ENCODE assay signal across 11 mouse cellular contexts in genomic region chr1:136706509-136706908, GRCm38 (mm10).
A peak's percentile ranks its signal among the peaks of the same experiment; 100 is the strongest.
DNase-seq lines count a peak whose midpoint lies in the region; ATAC-seq and TF ChIP-seq lines count a peak whose summit lies in the region.
"Had no signal": no experiment of that assay in that cellular context is flagged by ENCODE, and none has a peak within 500 bp of the region (broad histone marks: within the 10 kb centered on the region; RNA-seq: fewer than 3 reads in every experiment).

No protein-coding gene starts in this region.

- H3K9me3 ChIP-seq in forebrain, embryonic 13.5 days (replicated peaks): no peaks in the 10 kb centered on the region
- no peaks in the 10 kb centered on the region for H3K9me3 ChIP-seq in forebrain, embryonic 10.5 days
- H3K9me3 ChIP-seq in MEL (replicated peaks; ENCODE audit: insufficient read depth, low read length): no peaks in the 10 kb centered on the region
- H3K9me3 ChIP-seq in hindbrain, embryonic 14.5 days (ENCODE audit: control insufficient read depth, low read length): no peaks in the 10 kb centered on the region
- no peaks in the 10 kb centered on the region for H3K9me3 ChIP-seq in neural tube, embryonic 12.5 days

- peak; percentile 78; the same call in 1 of the 2 replicates for ATAC-seq in forebrain, embryonic 13.5 days
- ATAC-seq in hindbrain, embryonic 14.5 days (ENCODE audit: low FRiP score): peak; percentile 65; the same call in 1 of the 2 replicates
- peak; percentile 33; the same call in 1 of the 2 replicates for ATAC-seq in neural tube, embryonic 12.5 days (ENCODE audit: low FRiP score, low read depth)

- no peaks in the 10 kb centered on the region for H3K79me2 ChIP-seq in MEL (ENCODE audit: control insufficient read depth, insufficient read depth, low read length, poor library complexity)

- DNase-seq in forebrain, embryonic 10.5 days (ENCODE audit: extremely low spot score, low spot score): no peak
- peak; percentile 83 for DNase-seq in MEL (ENCODE audit: low read depth, low spot score)
- DNase-seq in hindbrain, embryonic 14.5 days (ENCODE audit: low spot score): peak; percentile 68
- no peak for DNase-seq in retina, embryonic 14.5 days (ENCODE audit: low spot score)
- DNase-seq in spleen, adult 12 weeks (ENCODE audit: low spot score): no peak
- DNase-seq in spleen, postnatal 36 days (ENCODE audit: low spot score in 2 of 2): no peak
- DNase-seq: kidney, postnatal 10 days; lung, embryonic 14.5 days; thymus, postnatal 36 days had no signal

- WGBS in forebrain, embryonic 13.5 days: 47% methylated on average over 8 of the region's 8 CpGs
- WGBS in forebrain, embryonic 10.5 days: 80% methylated on average over 8 of the region's 8 CpGs
- WGBS in hindbrain, embryonic 14.5 days: 34% methylated on average over 8 of the region's 8 CpGs
- 50% methylated on average over 8 of the region's 8 CpGs for WGBS in neural tube, embryonic 12.5 days

- TF ChIP-seq EP300 in MEL (IDR thresholded peaks at IDR 0.05; ENCODE audit: low read depth in 1 of 2, low read length in 2 of 2): no peak; a peak in 1 of 4 replicates

- no peaks in the 10 kb centered on the region for H3K36me3 ChIP-seq in forebrain, embryonic 13.5 days (ENCODE audit: poor library complexity, severe bottlenecking)
- H3K36me3 ChIP-seq in forebrain, embryonic 10.5 days (replicated peaks): no peaks in the 10 kb centered on the region
- no peaks in the 10 kb centered on the region; a peak in 2 of 4 replicates for H3K36me3 ChIP-seq in MEL (ENCODE audit: control insufficient read depth in 1 of 2, insufficient read depth in 2 of 2, low read length in 2 of 2)
- H3K36me3 ChIP-seq in hindbrain, embryonic 14.5 days (replicated peaks; ENCODE audit: control insufficient read depth, insufficient read depth): no peaks in the 10 kb centered on the region
- no peaks in the 10 kb centered on the region for H3K36me3 ChIP-seq in neural tube, embryonic 12.5 days

- no peak for TF ChIP-seq POLR2A in MEL (IDR thresholded peaks at IDR 0.05; ENCODE audit: control insufficient read depth in 1 of 2, insufficient read depth in 1 of 2, low read depth in 1 of 2, low read length in 2 of 2, poor library complexity in 1 of 2)

- H3K27me3 ChIP-seq in forebrain, embryonic 13.5 days: no peaks in the 10 kb centered on the region
- no peaks in the 10 kb centered on the region for H3K27me3 ChIP-seq in forebrain, embryonic 10.5 days (ENCODE audit: poor library complexity, severe bottlenecking)
- no peaks in the 10 kb centered on the region for H3K27me3 ChIP-seq in MEL (ENCODE audit: control insufficient read depth in 1 of 2, insufficient read depth in 2 of 2, low read length in 2 of 2)
- H3K27me3 ChIP-seq in hindbrain, embryonic 14.5 days (ENCODE audit: control insufficient read depth, insufficient read depth, low read length): no peaks in the 10 kb centered on the region
- H3K27me3 ChIP-seq in neural tube, embryonic 12.5 days (replicated peaks): no peaks in the 10 kb centered on the region

- no peak overlapping the region for H3K4me3 ChIP-seq in forebrain, embryonic 13.5 days
- no peak overlapping the region for H3K4me3 ChIP-seq in forebrain, embryonic 10.5 days
- peak overlapping the region; percentile 41 to 56 for H3K4me3 ChIP-seq in MEL (ENCODE audit: control insufficient read depth in 1 of 2, insufficient read depth in 1 of 2, low read depth in 2 of 2, low read length in 2 of 2)
- no peak overlapping the region for H3K4me3 ChIP-seq in hindbrain, embryonic 14.5 days (replicated peaks; ENCODE audit: low read length)
- no peak overlapping the region for H3K4me3 ChIP-seq in neural tube, embryonic 12.5 days

- no peak overlapping the region for H3K27ac ChIP-seq in forebrain, embryonic 13.5 days
- H3K27ac ChIP-seq in forebrain, embryonic 10.5 days: no peak overlapping the region
- H3K27ac ChIP-seq in MEL (ENCODE audit: control insufficient read depth, low read depth, low read length): peak overlapping the region; percentile 50
- H3K27ac ChIP-seq in hindbrain, embryonic 14.5 days: no peak overlapping the region
- no peak overlapping the region for H3K27ac ChIP-seq in neural tube, embryonic 12.5 days

- H3K4me2 ChIP-seq in forebrain, embryonic 13.5 days: no peak overlapping the region
- no peak overlapping the region for H3K4me2 ChIP-seq in hindbrain, embryonic 14.5 days (replicated peaks)
- 0 out of 2 replicates have a peak overlapping the region, but pooled peaks have one; percentile 3 for H3K4me2 ChIP-seq in neural tube, embryonic 12.5 days (replicated peaks)
- H3K4me2 ChIP-seq: lung, embryonic 14.5 days had no signal

- H3K9ac ChIP-seq in forebrain, embryonic 13.5 days: no peak overlapping the region
- peak overlapping the region; percentile 46 for H3K9ac ChIP-seq in MEL (ENCODE audit: control insufficient read depth, low read depth, low read length, poor library complexity, severe bottlenecking)
- no peak overlapping the region for H3K9ac ChIP-seq in hindbrain, embryonic 14.5 days
- H3K9ac ChIP-seq in neural tube, embryonic 12.5 days: no peak overlapping the region
- H3K9ac ChIP-seq: lung, embryonic 14.5 days had no signal

- H3K4me1 ChIP-seq in forebrain, embryonic 13.5 days: peaks cover 7% of the 10 kb centered on the region
- peaks cover 11% of the 10 kb centered on the region for H3K4me1 ChIP-seq in forebrain, embryonic 10.5 days
- peaks cover 0 to 9% of the 10 kb centered on the region in 2 experiments; a peak in 2 of 4 replicates for H3K4me1 ChIP-seq in MEL (ENCODE audit: control insufficient read depth in 1 of 2, insufficient read depth in 2 of 2, low read length in 2 of 2)
- H3K4me1 ChIP-seq in hindbrain, embryonic 14.5 days (replicated peaks; ENCODE audit: control insufficient read depth, insufficient read depth, low read length): no peaks in the 10 kb centered on the region
- H3K4me1 ChIP-seq in neural tube, embryonic 12.5 days: no peaks in the 10 kb centered on the region

- no peak for TF ChIP-seq CTCF in MEL (IDR thresholded peaks at IDR 0.05 in 2 of 3, conservative IDR thresholded peaks at IDR 0.05 in 1 of 3; ENCODE audit: control insufficient read depth in 1 of 3, insufficient read depth in 1 of 3, low read depth in 2 of 3, low read length in 3 of 3, poor library complexity in 1 of 3, severe bottlenecking in 1 of 3)

- no peak for TF ChIP-seq RAD21 in MEL (IDR thresholded peaks at IDR 0.05; ENCODE audit: low read depth, low read length)

TF ChIP-seq in MEL, 35 proteins besides CTCF, POLR2A, EP300 and RAD21:
- TF ChIP-seq KAT2A (conservative IDR thresholded peaks at IDR 0.05; ENCODE audit: low read depth, low read length) (no peak), MYC (IDR thresholded peaks at IDR 0.05; ENCODE audit: low read depth, low read length) (peak; percentile 55), POLR2AphosphoS5 (IDR thresholded peaks at IDR 0.05; ENCODE audit: borderline replicate concordance, low read depth, low read length) (no peak), ZNF384 (IDR thresholded peaks at IDR 0.05; ENCODE audit: low read depth, low read length) (no peak), MAX (IDR thresholded peaks at IDR 0.05; ENCODE audit: low read length) (no peak), MXI1 (IDR thresholded peaks at IDR 0.05; ENCODE audit: low read depth, low read length) (peak; percentile 79), CHD1 (IDR thresholded peaks at IDR 0.05; ENCODE audit: low read depth, low read length) (no peak), TBP (IDR thresholded peaks at IDR 0.05; ENCODE audit: low read depth, low read length) (no peak), NELFE (IDR thresholded peaks at IDR 0.05; ENCODE audit: low read depth, low read length) (no peak), SIN3A (IDR thresholded peaks at IDR 0.05; ENCODE audit: low read length) (peak; percentile 79), GATA1 (IDR thresholded peaks at IDR 0.05; ENCODE audit: low read depth, low read length) (peak; percentile 65), NRF1 (IDR thresholded peaks at IDR 0.05; ENCODE audit: insufficient read depth, low read depth, low read length, poor library complexity, severe bottlenecking) (no peak), ELF1 (IDR thresholded peaks at IDR 0.05; ENCODE audit: low read depth, low read length) (no peak)

Comparison
In these comparisons a context has a peak if more than half of its experiments do, and no peak if none do; other contexts are left out.
1. H3K4me3 ChIP-seq: peak in MEL (2 of 2); none in forebrain, embryonic 13.5 days (single experiment), forebrain, embryonic 10.5 days (single experiment), hindbrain, embryonic 14.5 days (single experiment) and neural tube, embryonic 12.5 days (single experiment).
2. DNase-seq: peak in MEL (single experiment) and hindbrain, embryonic 14.5 days (single experiment); none in forebrain, embryonic 10.5 days (single experiment), retina, embryonic 14.5 days (single experiment), spleen, adult 12 weeks (single experiment) and spleen, postnatal 36 days (0 of 2).
3. Peak in every context shown above with its lines, with median percentiles within 50 percentile points of each other: ATAC-seq.